Mouse (Mus musculus) neural tube, embryonic 14.5 days (tissue): ENCODE measurements around the gene Fbf1. TPM values are rescaled to one million over a fixed set of nuclear protein-coding genes. Genes with fewer than 3 reads are reported as not detected.
"Not testable (repeated sequence)": the region's sequence is repeated elsewhere in the genome, so short reads cannot be mapped to it uniquely, and the experiment has no call there.

Experiments
- ATAC-seq: fragments of 200-750 bp; cut with Nextera tagmentation; 2 replicates; pipeline ENCODE4 v1.8.0; 2017; ENCODE audit warnings: low read depth, mild to moderate bottlenecking, moderate TSS enrichment, moderate library complexity
- H3K27ac ChIP-seq: fragments of 300-500 bp; sonication (generic); 2 replicates; pipeline ENCODE4 v1.5.1; 2014; ENCODE audit warnings: low read depth, mild to moderate bottlenecking, control low read depth, low read length, moderate library complexity, mixed read lengths
- H3K27me3 ChIP-seq: fragments of 300-500 bp; sonication (generic); 2 replicates; pipeline ENCODE4 v1.6.1; 2014; ENCODE audit warnings: low read length; ENCODE audit not compliant: control insufficient read depth, insufficient read depth
- H3K36me3 ChIP-seq: fragments of 300-500 bp; sonication (generic); 2 replicates; pipeline ENCODE4 v1.6.1; 2014; ENCODE audit warnings: low read length, mixed read lengths; ENCODE audit not compliant: control insufficient read depth, insufficient read depth
- H3K4me1 ChIP-seq: fragments of 300-500 bp; sonication (generic); 2 replicates; pipeline ENCODE4 v1.6.1; 2014; ENCODE audit warnings: low read length; ENCODE audit not compliant: control insufficient read depth, insufficient read depth
- H3K4me2 ChIP-seq: fragments of 300-500 bp; sonication (generic); 2 replicates; pipeline ENCODE4 v1.6.1; 2014; ENCODE audit warnings: mild to moderate bottlenecking, low read depth, low read length, control low read depth
- H3K4me3 ChIP-seq: fragments of 300-500 bp; sonication (generic); 2 replicates; pipeline ENCODE4 v1.5.1; 2014; ENCODE audit warnings: low read depth, low read length, control low read depth, mixed read lengths
- H3K9ac ChIP-seq: fragments of 300-500 bp; sonication (generic); replicated peaks from 2 replicates; pipeline ENCODE4 v1.6.1; 2014; ENCODE audit warnings: low read depth, mild to moderate bottlenecking, control low read depth, low read length, mixed read lengths
- H3K9me3 ChIP-seq: fragments of 300-500 bp; sonication (generic); 2 replicates; pipeline ENCODE4 v1.6.1; 2016; ENCODE audit warnings: low read length; ENCODE audit not compliant: control insufficient read depth
- WGBS: fragments of 180-500 bp; shearing (Covaris S2); extraction: QIAGEN DNeasy Blood & Tissue Kit; methylation state at CpG from one replicate; pipeline ENCODE4 v1.1.7; 2014; 5-methylcytosine and 5-hydroxymethylcytosine counted together
- polyA plus RNA-seq: library from polyadenylated mRNA; unstranded; fragments of >200 nt; fragmentation: Nextera tagmentation; extraction: Ambion mirVana; gene quantifications from 2 replicates; pipeline ENCODE4 v1.2.1, GENCODE M21; 2014

Fbf1 gene
- polyA plus RNA-seq, 1 experiment from 2014 or later, result 42.2 TPM

DNA sequence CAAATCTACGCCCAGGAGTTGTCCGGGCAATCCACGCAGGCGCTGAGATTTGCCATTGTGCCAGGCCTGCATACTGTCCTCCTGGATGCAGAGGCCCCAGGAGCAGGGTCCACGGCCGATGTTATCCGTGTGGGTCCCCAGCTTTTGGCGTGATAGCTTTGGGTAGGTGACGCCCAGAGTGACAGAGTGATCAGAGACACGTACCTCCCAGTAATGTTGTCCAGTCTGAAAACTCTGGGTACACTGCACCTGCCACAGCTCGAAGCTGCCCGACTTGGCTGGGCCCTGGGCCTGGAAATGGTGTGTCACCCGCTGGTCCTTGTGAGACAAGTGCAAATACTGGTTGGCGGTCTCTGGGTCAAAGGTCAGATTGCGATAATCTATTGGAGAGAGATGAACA is 41.7 kb downstream of the Fbf1 start:
- Histone ChIP-seq H3K27ac (no peak overlapping the region), H3K27me3 (no peaks in the 10 kb centered on the region), H3K4me1 (peaks cover 16% of the 10 kb centered on the region; the same call in 1 of the 2 replicates), H3K4me3 (no peak overlapping the region), H3K36me3 (0 out of 2 replicates have a peak, but pooled peaks cover 4% of the 10 kb centered on the region), H3K9me3 (no peaks in the 10 kb centered on the region), H3K9ac (no peak overlapping the region), H3K4me2 (no peak overlapping the region)
- no peak for ATAC-seq
- WGBS, result 94% methylated on average over 15 of the region's 15 CpGs

DNA sequence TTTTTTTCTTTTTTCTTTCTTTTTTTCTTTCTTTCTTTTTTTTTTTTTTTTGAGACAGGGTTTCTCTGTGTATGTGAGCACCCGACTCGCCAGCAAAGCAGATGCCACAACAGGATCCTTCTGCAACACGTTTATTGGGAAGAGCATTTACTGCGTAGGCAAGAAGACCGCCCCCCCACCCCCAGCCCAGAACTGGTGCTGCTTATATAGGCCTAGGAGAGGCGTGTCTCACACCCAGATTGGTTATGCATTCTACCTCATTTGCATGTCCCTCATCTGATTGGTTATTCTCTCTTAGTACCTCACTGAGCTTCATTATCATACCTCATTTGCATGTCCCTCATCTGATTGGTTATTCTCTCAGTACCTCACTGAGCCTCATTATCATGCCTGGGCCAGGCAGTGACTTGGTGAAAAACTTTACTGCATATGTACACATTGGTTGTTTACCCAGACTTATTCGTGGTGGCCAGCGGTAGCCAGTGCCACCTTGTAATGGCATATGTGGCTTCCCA is 46.2 kb downstream of the Fbf1 start:
- 90% methylated on average over 8 of the region's 8 CpGs for WGBS
- H3K4me2 ChIP-seq, H3K4me3 ChIP-seq, H3K4me1 ChIP-seq, H3K27ac ChIP-seq, H3K9me3 ChIP-seq, H3K36me3 ChIP-seq, H3K9ac ChIP-seq, H3K27me3 ChIP-seq, ATAC-seq: not testable (repeated sequence)

- Histone ChIP-seq H3K36me3 (no peaks in the 10 kb centered on the region), H3K27ac (no peak overlapping the region), H3K4me2 (no peak overlapping the region), H3K4me3 (no peak overlapping the region), H3K27me3 (no peaks in the 10 kb centered on the region), H3K9me3 (no peaks in the 10 kb centered on the region), H3K9ac (no peak overlapping the region), H3K4me1 (no peaks in the 10 kb centered on the region)
- ATAC-seq, result no peak
Measured at GRCm38 (mm10) chr11:116117819-116118218, 50.1 kb downstream of the Fbf1 start.

DNA sequence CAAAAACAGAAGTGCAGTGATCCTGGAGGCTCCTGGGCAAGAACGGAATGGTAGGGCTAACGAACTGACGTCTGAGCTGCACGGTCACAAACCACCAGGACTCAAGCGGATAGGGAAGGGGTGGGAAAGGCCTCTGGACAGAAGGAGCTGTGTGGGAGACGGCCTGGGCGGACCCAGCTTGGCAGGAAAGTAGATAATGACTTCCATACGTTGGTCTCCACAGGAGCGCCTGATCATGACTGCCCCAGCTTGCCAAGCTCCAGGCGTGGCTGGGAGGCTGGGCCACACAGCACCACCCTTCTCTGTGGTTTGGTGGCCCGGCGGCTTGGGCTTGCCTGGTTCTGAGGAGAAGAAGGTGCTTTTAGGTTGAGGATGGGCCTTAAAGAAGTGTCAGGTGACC is 50.7 kb downstream of the Fbf1 start:
- no peak overlapping the region for H3K4me3 ChIP-seq
- no peaks in the 10 kb centered on the region for H3K9me3 ChIP-seq
- no peak overlapping the region for H3K27ac ChIP-seq
- no peaks in the 10 kb centered on the region for H3K4me1 ChIP-seq
- no peak overlapping the region for H3K4me2 ChIP-seq
- H3K9ac ChIP-seq, result no peak overlapping the region
- ATAC-seq, result no peak
- no peaks in the 10 kb centered on the region for H3K27me3 ChIP-seq
- H3K36me3 ChIP-seq, result no peaks in the 10 kb centered on the region
- WGBS, result 75% methylated on average over 12 of the region's 12 CpGs

- Histone ChIP-seq H3K36me3 (no peaks in the 10 kb centered on the region), H3K27me3 (peaks cover 41% of the 10 kb centered on the region), H3K9ac (no peak overlapping the region), H3K27ac (no peak overlapping the region), H3K4me2 (no peak overlapping the region), H3K4me3 (no peak overlapping the region), H3K4me1 (peaks cover 3% of the 10 kb centered on the region; the same call in 1 of the 2 replicates), H3K9me3 (no peaks in the 10 kb centered on the region)
- WGBS, result 85% methylated on average over 19 of the region's 19 CpGs
- ATAC-seq, result no peak
Measured at GRCm38 (mm10) chr11:116111611-116112203, 56.3 kb downstream of the Fbf1 start.

DNA sequence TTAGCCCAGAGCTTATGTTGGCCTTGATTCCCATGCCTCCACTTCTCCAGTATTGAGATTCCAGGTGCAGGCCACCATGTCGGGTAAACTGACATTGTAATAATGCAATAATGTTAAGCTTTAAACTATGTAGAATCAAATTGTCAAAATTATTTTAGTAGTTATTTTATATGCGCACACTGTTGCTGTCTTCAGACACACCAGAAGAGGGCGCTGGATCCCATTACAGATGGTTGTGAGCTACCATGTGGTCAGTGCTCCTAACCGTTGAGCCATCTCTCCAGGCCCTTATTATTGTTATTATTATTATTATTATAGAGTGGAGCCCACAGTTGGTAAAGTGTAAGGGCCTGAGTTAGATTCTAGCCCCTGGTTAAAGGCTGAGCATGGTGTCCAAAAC is 56.9 kb downstream of the Fbf1 start:
- 79% methylated on average over 4 of the region's 4 CpGs for WGBS
- no peak for ATAC-seq

DNA sequence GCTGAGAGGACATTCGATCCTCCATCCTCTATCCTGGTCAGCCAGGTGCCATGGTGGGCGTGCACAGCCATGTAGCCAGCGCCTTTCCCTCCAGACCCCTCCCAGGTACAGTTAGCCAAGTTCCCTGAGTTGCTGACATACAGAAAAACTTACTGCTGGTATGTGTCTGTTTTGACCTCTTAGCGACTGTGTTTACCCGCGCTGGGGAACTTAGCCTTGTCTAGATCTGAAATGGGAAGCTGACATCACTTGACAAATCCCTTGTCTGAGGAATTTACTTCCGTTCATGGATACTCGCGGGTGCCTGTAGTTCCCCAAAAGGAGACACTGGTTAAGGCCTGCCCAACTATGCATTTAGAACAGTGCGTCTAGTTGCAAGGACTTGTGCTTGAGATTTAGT is 57.4 kb downstream of the Fbf1 start:
- Histone ChIP-seq H3K4me3 (peak overlapping the region; percentile 25; the same call in 1 of the 2 replicates), H3K4me2 (peak overlapping the region; percentile 45; the same call in 1 of the 2 replicates), H3K36me3 (no peaks in the 10 kb centered on the region), H3K27ac (no peak overlapping the region), H3K9ac (no peak overlapping the region), H3K9me3 (no peaks in the 10 kb centered on the region), H3K27me3 (peaks cover 43% of the 10 kb centered on the region), H3K4me1 (peaks cover 3% of the 10 kb centered on the region; the same call in 1 of the 2 replicates)
- no peak for ATAC-seq
- WGBS, result 35% methylated on average over 10 of the region's 10 CpGs

More for the DNA sequence above, 56.9 kb downstream of the Fbf1 start:
- H3K4me3 ChIP-seq, result no peak overlapping the region
- no peaks in the 10 kb centered on the region for H3K36me3 ChIP-seq
- no peak overlapping the region for H3K4me2 ChIP-seq
- no peak overlapping the region for H3K9ac ChIP-seq
- H3K27me3 ChIP-seq, result peaks cover 43% of the 10 kb centered on the region
- no peak overlapping the region for H3K27ac ChIP-seq
- peaks cover 3% of the 10 kb centered on the region; the same call in 1 of the 2 replicates for H3K4me1 ChIP-seq
- H3K9me3 ChIP-seq, result no peaks in the 10 kb centered on the region

DNA sequence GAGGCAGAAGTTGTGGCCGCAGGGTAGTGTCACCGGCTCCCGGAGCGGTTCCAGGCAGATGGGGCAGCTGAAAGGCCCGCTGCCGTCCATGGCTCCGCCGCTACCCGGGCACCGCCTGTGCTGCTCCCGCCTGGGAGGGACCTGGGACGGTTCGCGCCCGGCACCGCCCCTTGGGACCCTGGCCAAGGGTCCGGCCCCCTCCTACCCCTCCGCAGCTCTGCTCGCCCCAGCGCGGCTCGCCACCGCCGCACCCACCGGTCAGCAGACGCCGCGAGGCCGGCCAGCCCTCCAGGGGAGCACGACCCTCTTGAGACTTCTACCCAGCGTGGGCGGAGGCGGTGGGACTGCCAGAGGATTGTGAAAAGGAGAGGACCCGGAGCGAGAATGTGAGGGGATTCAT is 57.8 kb downstream of the Fbf1 start:
- no peaks in the 10 kb centered on the region for H3K36me3 ChIP-seq
- WGBS, result under 1% methylated on average over 35 of the region's 35 CpGs
- H3K27me3 ChIP-seq, result peaks cover 43% of the 10 kb centered on the region
- peak overlapping the region; percentile 34; the same call in 1 of the 2 replicates for H3K9ac ChIP-seq
- H3K4me3 ChIP-seq, result peak overlapping the region; percentile 25
- no peak; the same call in 1 of the 2 replicates for ATAC-seq
- H3K4me2 ChIP-seq, result peak overlapping the region; percentile 45
- H3K9me3 ChIP-seq, result no peaks in the 10 kb centered on the region
- no peak overlapping the region for H3K27ac ChIP-seq
- H3K4me1 ChIP-seq, result peaks cover 3% of the 10 kb centered on the region; the same call in 1 of the 2 replicates

GRCm38 (mm10) chr11:116109441-116110081 is 58.4 kb downstream of the Fbf1 start:
- Histone ChIP-seq H3K27ac (no peak overlapping the region), H3K4me3 (peak overlapping the region; percentile 25), H3K36me3 (no peaks in the 10 kb centered on the region), H3K27me3 (peaks cover 43% of the 10 kb centered on the region), H3K4me2 (peak overlapping the region; percentile 45), H3K9ac (peak overlapping the region; percentile 34; the same call in 1 of the 2 replicates), H3K9me3 (no peaks in the 10 kb centered on the region), H3K4me1 (peaks cover 5% of the 10 kb centered on the region)
- no peak; the same call in 1 of the 2 replicates for ATAC-seq
- 3% methylated on average over 62 of the region's 70 CpGs for WGBS
